Mouse (Mus musculus) neural tube, embryonic 11.5 days (tissue): ENCODE results near the gene 0610030E20Rik. TPM values are rescaled to one million over a fixed set of nuclear protein-coding genes. Genes with fewer than 3 reads are reported as not detected.

Experiments used
- ATAC-seq: fragments of 200-750 bp; cut with Nextera tagmentation; 2 replicates; pipeline ENCODE4 v1.8.0; 2017; ENCODE audit warnings: moderate number of reproducible peaks, mild to moderate bottlenecking, moderate TSS enrichment, moderate library complexity; ENCODE audit not compliant: insufficient read depth, low FRiP score, low TSS enrichment
- DNase-seq: peaks from one replicate; pipeline ENCODE4 v3.0.0-alpha.2; 2015; ENCODE audit warnings: low spot score
- H3K27ac ChIP-seq: fragments of 300-500 bp; sonication (generic); 2 replicates; pipeline ENCODE4 v1.5.1; 2014; ENCODE audit warnings: low read depth, mild to moderate bottlenecking, low read length
- H3K27me3 ChIP-seq: fragments of 300-500 bp; sonication (generic); 2 replicates; pipeline ENCODE4 v1.6.1; 2014; ENCODE audit warnings: mild to moderate bottlenecking, low read length, mixed read lengths; ENCODE audit not compliant: control insufficient read depth, insufficient read depth
- H3K36me3 ChIP-seq: fragments of 300-500 bp; sonication (generic); 2 replicates; pipeline ENCODE4 v1.6.1; 2014; ENCODE audit warnings: mild to moderate bottlenecking, low read length, moderate library complexity, mixed read lengths; ENCODE audit not compliant: control insufficient read depth, insufficient read depth
- H3K4me1 ChIP-seq: fragments of 300-500 bp; sonication (generic); 2 replicates; pipeline ENCODE4 v1.6.1; 2014; ENCODE audit warnings: low read length, mixed read lengths; ENCODE audit not compliant: control insufficient read depth, insufficient read depth
- H3K4me2 ChIP-seq: fragments of 300-500 bp; sonication (generic); 2 replicates; pipeline ENCODE4 v1.6.1; 2014; ENCODE audit warnings: low read depth, mild to moderate bottlenecking, moderate library complexity
- H3K4me3 ChIP-seq: fragments of 300-500 bp; sonication (generic); 2 replicates; pipeline ENCODE4 v1.5.1; 2014; ENCODE audit warnings: low read depth, low read length
- H3K9ac ChIP-seq: fragments of 300-500 bp; sonication (generic); 2 replicates; pipeline ENCODE4 v1.6.1; 2014; ENCODE audit warnings: mild to moderate bottlenecking, low read length
- H3K9me3 ChIP-seq: fragments of 300-500 bp; sonication (generic); 2 replicates; pipeline ENCODE4 v1.6.1; 2016; ENCODE audit warnings: low read length; ENCODE audit not compliant: control insufficient read depth
- WGBS: fragments of 180-500 bp; shearing (Covaris S2); extraction: QIAGEN DNeasy Blood & Tissue Kit; methylation state at CpG from one replicate; pipeline ENCODE4 v1.1.7; 2014; 5-methylcytosine and 5-hydroxymethylcytosine counted together
- polyA plus RNA-seq: library from polyadenylated mRNA; unstranded; fragments of >200 nt; fragmentation: Nextera tagmentation; extraction: Ambion mirVana; gene quantifications from 2 replicates; pipeline ENCODE4 v1.2.1, GENCODE M21; 2014

0610030E20Rik gene
- polyA plus RNA-seq, 1 experiment from 2014 or later = 17.4 TPM

GRCm38 (mm10) chr6:72370091-72370490 is 23.0 kb downstream of the 0610030E20Rik start:
- no peak overlapping the region for H3K4me2 ChIP-seq
- no peaks in the 10 kb centered on the region for H3K36me3 ChIP-seq
- H3K4me3 ChIP-seq = no peak overlapping the region
- ATAC-seq = no peak
- H3K4me1 ChIP-seq = no peaks in the 10 kb centered on the region
- H3K9me3 ChIP-seq = no peaks in the 10 kb centered on the region
- H3K27ac ChIP-seq = no peak overlapping the region
- no peak for DNase-seq
- WGBS = 85% methylated on average over 12 of the region's 12 CpGs
- H3K27me3 ChIP-seq = no peaks in the 10 kb centered on the region
- H3K9ac ChIP-seq = no peak overlapping the region

- no peaks in the 10 kb centered on the region for H3K27me3 ChIP-seq
- DNase-seq (no peak), ATAC-seq (no peak)
- H3K27ac ChIP-seq = no peak overlapping the region
- no peak overlapping the region for H3K9ac ChIP-seq
- no peaks in the 10 kb centered on the region for H3K36me3 ChIP-seq
- WGBS = 42% methylated on average over 5 of the region's 5 CpGs
- H3K9me3 ChIP-seq = no peaks in the 10 kb centered on the region
- H3K4me2 ChIP-seq = no peak overlapping the region
- no peak overlapping the region for H3K4me3 ChIP-seq
- no peaks in the 10 kb centered on the region for H3K4me1 ChIP-seq
These were observed 24.0 kb downstream of the 0610030E20Rik start for GRCm38 (mm10) chr6:72371147-72371546.

GRCm38 (mm10) chr6:72371571-72371970 is 24.5 kb downstream of the 0610030E20Rik start:
- no peak overlapping the region for H3K27ac ChIP-seq
- ATAC-seq (no peak), DNase-seq (no peak)
- H3K4me2 ChIP-seq = no peak overlapping the region
- no peaks in the 10 kb centered on the region for H3K27me3 ChIP-seq
- H3K9ac ChIP-seq = no peak overlapping the region
- WGBS = 18% methylated on average over 1 of the region's 1 CpGs
- no peaks in the 10 kb centered on the region for H3K9me3 ChIP-seq
- no peak overlapping the region for H3K4me3 ChIP-seq
- no peaks in the 10 kb centered on the region for H3K4me1 ChIP-seq
- no peaks in the 10 kb centered on the region for H3K36me3 ChIP-seq

GRCm38 (mm10) chr6:72373184-72373583 is 26.1 kb downstream of the 0610030E20Rik start:
- no peak overlapping the region for H3K4me3 ChIP-seq
- no peak overlapping the region for H3K4me2 ChIP-seq
- H3K9me3 ChIP-seq = no peaks in the 10 kb centered on the region
- H3K9ac ChIP-seq = no peak overlapping the region
- H3K27ac ChIP-seq = no peak overlapping the region
- DNase-seq (no peak), ATAC-seq (no peak)
- no peaks in the 10 kb centered on the region for H3K27me3 ChIP-seq
- 92% methylated on average over 4 of the region's 4 CpGs for WGBS
- no peaks in the 10 kb centered on the region for H3K4me1 ChIP-seq
- no peaks in the 10 kb centered on the region for H3K36me3 ChIP-seq

GRCm38 (mm10) chr6:72374206-72374605 is 27.1 kb downstream of the 0610030E20Rik start:
- no peaks in the 10 kb centered on the region for H3K9me3 ChIP-seq
- H3K9ac ChIP-seq = no peak overlapping the region
- ATAC-seq (no peak), DNase-seq (no peak)
- H3K27ac ChIP-seq = no peak overlapping the region
- no peaks in the 10 kb centered on the region for H3K4me1 ChIP-seq
- peaks cover 4% of the 10 kb centered on the region; the same call in 1 of the 2 replicates for H3K27me3 ChIP-seq
- H3K36me3 ChIP-seq = no peaks in the 10 kb centered on the region
- H3K4me2 ChIP-seq = no peak overlapping the region
- WGBS = 71% methylated on average over 7 of the region's 7 CpGs
- no peak overlapping the region for H3K4me3 ChIP-seq

- WGBS = 87% methylated on average over 15 of the region's 15 CpGs
- Histone ChIP-seq H3K27ac (no peak overlapping the region), H3K4me1 (no peaks in the 10 kb centered on the region), H3K9ac (no peak overlapping the region), H3K4me2 (no peak overlapping the region), H3K9me3 (no peaks in the 10 kb centered on the region), H3K4me3 (no peak overlapping the region), H3K36me3 (no peaks in the 10 kb centered on the region), H3K27me3 (peaks cover 9% of the 10 kb centered on the region; the same call in 1 of the 2 replicates)
- DNase-seq (no peak), ATAC-seq (no peak)
These were observed 27.9 kb downstream of the 0610030E20Rik start for GRCm38 (mm10) chr6:72374820-72375563.

GRCm38 (mm10) chr6:72378510-72379234 is 31.6 kb downstream of the 0610030E20Rik start:
- Histone ChIP-seq H3K27me3 (peaks cover 15% of the 10 kb centered on the region; the same call in 1 of the 2 replicates), H3K36me3 (no peaks in the 10 kb centered on the region), H3K4me2 (no peak overlapping the region), H3K9ac (no peak overlapping the region), H3K4me3 (no peak overlapping the region), H3K27ac (no peak overlapping the region), H3K9me3 (no peaks in the 10 kb centered on the region), H3K4me1 (peaks cover 4% of the 10 kb centered on the region; the same call in 1 of the 2 replicates)
- no peak for DNase-seq
- ATAC-seq = no peak
- WGBS = 85% methylated on average over 8 of the region's 8 CpGs

- 44% methylated on average over 7 of the region's 7 CpGs for WGBS
- H3K4me3 ChIP-seq = peak overlapping the region; percentile 43
These were observed 32.4 kb downstream of the 0610030E20Rik start for GRCm38 (mm10) chr6:72379377-72380130.

More at GRCm38 (mm10) chr6:72379377-72380130, 32.4 kb downstream of the 0610030E20Rik start:
- peak overlapping the region; percentile 61 for H3K4me2 ChIP-seq
- H3K36me3 ChIP-seq = no peaks in the 10 kb centered on the region
- H3K4me1 ChIP-seq = peaks cover 4% of the 10 kb centered on the region; the same call in 1 of the 2 replicates
- no peak overlapping the region; the same call in 1 of the 2 replicates for H3K9ac ChIP-seq
- H3K9me3 ChIP-seq = no peaks in the 10 kb centered on the region
- no peak overlapping the region for H3K27ac ChIP-seq
- H3K27me3 ChIP-seq = peaks cover 15% of the 10 kb centered on the region; the same call in 1 of the 2 replicates
- DNase-seq (no peak), ATAC-seq (no peak)
